In the genomic region with DNA sequence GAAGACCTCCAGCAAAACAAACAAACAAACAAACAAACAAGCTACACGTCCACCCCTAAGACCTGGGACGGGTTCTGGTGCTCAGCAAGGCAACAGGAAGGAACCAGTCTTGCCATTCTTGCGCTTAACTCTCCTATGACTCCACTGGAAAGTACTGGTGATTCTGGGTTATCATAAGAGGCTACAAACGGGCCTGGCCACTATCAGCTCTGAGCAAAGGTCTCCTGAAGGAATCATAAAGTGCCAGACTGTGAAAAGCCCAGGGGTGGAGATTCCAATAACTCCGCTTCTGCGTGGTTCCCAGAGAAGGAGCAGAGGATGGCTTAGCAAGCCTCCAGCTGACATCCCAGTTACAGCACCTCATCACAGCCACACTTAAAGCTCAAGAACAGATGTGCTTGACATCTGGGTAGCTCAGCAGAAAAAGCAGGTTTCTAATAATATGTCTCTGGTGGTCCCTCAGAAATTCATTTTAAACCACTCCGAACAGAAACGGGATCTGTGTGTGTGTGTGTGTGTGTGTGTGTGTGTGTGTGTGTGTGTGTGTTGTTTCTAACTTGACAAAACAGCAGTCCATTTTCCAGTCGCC, we compare ENCODE assay signal across 24 mouse cellular contexts.
DNase-seq lines count a peak whose midpoint lies in the region; ATAC-seq and TF ChIP-seq lines count a peak whose summit lies in the region.
"Had no signal": no experiment of that assay in that cellular context is flagged by ENCODE, and none has a peak within 500 bp of the region (broad histone marks: within the 10 kb centered on the region; RNA-seq: fewer than 3 reads in every experiment).

No protein-coding gene starts in this region.

- H3K9me3 ChIP-seq in lung, embryonic 15.5 days: no peaks in the 10 kb centered on the region
- no peaks in the 10 kb centered on the region for H3K9me3 ChIP-seq in lung, postnatal 0 days (ENCODE audit: low read length)
- H3K9me3 ChIP-seq: embryonic facial prominence, embryonic 10.5 days; heart, embryonic 13.5 days; hindbrain, embryonic 12.5 days; liver, embryonic 13.5 days; neural tube, embryonic 13.5 days had no signal

- intact Hi-C loops in left cerebral cortex, postnatal 36 days (cut with DNase I): no loop called here
- intact Hi-C loops in left cerebral cortex, postnatal 25 days (cut with DNase I): loop anchor here (10.0 kb wide), 1 partner anchor 784 kb away; a partner anchor contains a TSS

- peak overlapping the region; percentile 79 for H3K27ac ChIP-seq in lung, embryonic 15.5 days
- H3K27ac ChIP-seq in lung, postnatal 0 days (ENCODE audit: low read length): no peak overlapping the region
- H3K27ac ChIP-seq: embryonic facial prominence, embryonic 10.5 days; heart, adult 2 months; heart, embryonic 13.5 days; hindbrain, embryonic 12.5 days; liver, embryonic 13.5 days; macrophage; neural tube, embryonic 13.5 days; stomach, postnatal 0 days had no signal

- peak overlapping the region; percentile 46; the same call in 1 of the 2 replicates for H3K4me2 ChIP-seq in lung, embryonic 15.5 days
- H3K4me2 ChIP-seq in lung, postnatal 0 days (replicated peaks; ENCODE audit: low read depth, low read length): 0 out of 2 replicates have a peak overlapping the region, but pooled peaks have one; percentile 12
- H3K4me2 ChIP-seq: heart, embryonic 13.5 days; hindbrain, embryonic 12.5 days; liver, embryonic 13.5 days; neural tube, embryonic 13.5 days had no signal

- H3K4me3 ChIP-seq in lung, embryonic 15.5 days: no peak overlapping the region
- H3K4me3 ChIP-seq in lung, adult 2 months (replicated peaks; ENCODE audit: extremely low read depth, low read depth, low read length): no peak overlapping the region
- no peak overlapping the region for H3K4me3 ChIP-seq in lung, postnatal 0 days (ENCODE audit: low read depth, low read length)
- H3K4me3 ChIP-seq: embryonic facial prominence, embryonic 10.5 days; heart, adult 2 months; heart, embryonic 13.5 days; hindbrain, embryonic 12.5 days; liver, embryonic 13.5 days; myocyte; neural tube, embryonic 13.5 days had no signal

- TF ChIP-seq POLR2A in lung, adult 2 months (IDR thresholded peaks at IDR 0.05; ENCODE audit: borderline replicate concordance, extremely low read depth, low read depth, low read length): no peak

- H3K36me3 ChIP-seq in lung, embryonic 15.5 days: 0 out of 2 replicates have a peak, but pooled peaks cover 4% of the 10 kb centered on the region
- H3K36me3 ChIP-seq in lung, postnatal 0 days (ENCODE audit: insufficient read depth, low read length): no peaks in the 10 kb centered on the region
- H3K36me3 ChIP-seq: neural tube, embryonic 13.5 days had no signal

- no peak for DNase-seq in lung, adult 2 months
- peak; percentile 33 for DNase-seq in large intestine, adult 2 months (ENCODE audit: low read depth, low spot score)
- DNase-seq in lung, postnatal 0 days (ENCODE audit: low spot score): peak; percentile 79
- no peak for DNase-seq in left cerebral cortex, postnatal 36 days (ENCODE audit: low spot score in 2 of 2)
- no peak for DNase-seq in cerebellum, postnatal 4 days (ENCODE audit: low spot score in 2 of 2)
- DNase-seq in left cerebral cortex, postnatal 25 days (ENCODE audit: low spot score in 2 of 2): no peak
- DNase-seq: adrenal gland, adult 2 months; cerebellum, adult 11 months; cerebellum, adult 9-11 months; gastrocnemius, postnatal 36 days; kidney, postnatal 36 days; liver, embryonic 13.5 days; thymus, adult 2 months; thymus, postnatal 4 days had no signal

- H3K4me1 ChIP-seq in lung, embryonic 15.5 days: peaks cover 12% of the 10 kb centered on the region
- H3K4me1 ChIP-seq in lung, adult 2 months (ENCODE audit: control insufficient read depth, insufficient read depth, low read length): peaks cover 2% of the 10 kb centered on the region; the same call in 1 of the 2 replicates
- H3K4me1 ChIP-seq in lung, postnatal 0 days (ENCODE audit: insufficient read depth, low read depth, low read length): no peaks in the 10 kb centered on the region
- H3K4me1 ChIP-seq: heart, embryonic 13.5 days; hindbrain, embryonic 12.5 days; neural tube, embryonic 13.5 days had no signal

- no peaks in the 10 kb centered on the region for H3K27me3 ChIP-seq in lung, embryonic 15.5 days
- no peaks in the 10 kb centered on the region for H3K27me3 ChIP-seq in lung, postnatal 0 days (replicated peaks; ENCODE audit: insufficient read depth, low read length)
- H3K27me3 ChIP-seq: heart, embryonic 13.5 days; hindbrain, embryonic 12.5 days; liver, embryonic 13.5 days; neural tube, embryonic 13.5 days had no signal

- WGBS in lung, embryonic 15.5 days: 52% methylated on average over 9 of the region's 9 CpGs
- 63% methylated on average over 9 of the region's 9 CpGs for WGBS in lung, adult 2 months
- 51% methylated on average over 9 of the region's 9 CpGs for WGBS in large intestine, adult 2 months
- WGBS in lung, postnatal 0 days: 67% methylated on average over 9 of the region's 9 CpGs

- no peak for TF ChIP-seq EP300 in lung, postnatal 0 days (IDR thresholded peaks at IDR 0.05)

- TF ChIP-seq CTCF in lung, adult 2 months (IDR thresholded peaks at IDR 0.05; ENCODE audit: insufficient read depth, low read length): no peak
- no peak for TF ChIP-seq CTCF in lung, postnatal 0 days (IDR thresholded peaks at IDR 0.05)

- H3K9ac ChIP-seq in lung, embryonic 15.5 days: no peak overlapping the region
- H3K9ac ChIP-seq in lung, postnatal 0 days (replicated peaks; ENCODE audit: low read depth): no peak overlapping the region
- H3K9ac ChIP-seq: heart, embryonic 13.5 days; hindbrain, embryonic 12.5 days; liver, embryonic 13.5 days; neural tube, embryonic 13.5 days had no signal

- ATAC-seq in lung, embryonic 15.5 days (ENCODE audit: borderline replicate concordance, extremely low read depth, low FRiP score, low TSS enrichment): peak; percentile 85
- ATAC-seq in lung, postnatal 0 days: peak; percentile 65
- ATAC-seq: midbrain, embryonic 16.5 days had no signal

Comparison
In these comparisons a context has a peak if more than half of its experiments do, and no peak if none do; other contexts are left out.
1. DNase-seq: peak in large intestine, adult 2 months (single experiment) and lung, postnatal 0 days (single experiment); none in lung, adult 2 months (single experiment), left cerebral cortex, postnatal 36 days (0 of 2), cerebellum, postnatal 4 days (0 of 2) and left cerebral cortex, postnatal 25 days (0 of 2).